Mouse (Mus musculus): ENCODE data around the gene Vti1a.

Vti1a gene

GRCm38 (mm10) chr19:55660165-55660564 lies 344.1 kb downstream of the Vti1a start:
- Histone ChIP-seq H3K27me3 (ENCODE audit: insufficient read depth, low read length) (peaks cover 2% of the 10 kb centered on the region; the same call in 1 of the 2 replicates), H3K4me3 (replicated peaks; ENCODE audit: low read length) (no peak overlapping the region), H3K4me1 (replicated peaks; ENCODE audit: low read depth, low read length) (peaks cover 11% of the 10 kb centered on the region), H3K36me3 (ENCODE audit: insufficient read depth, low read length) (no peaks in the 10 kb centered on the region), H3K9me3 (ENCODE audit: low read length) (no peaks in the 10 kb centered on the region; the same call in 1 of the 2 replicates)
- TF ChIP-seq CTCF (conservative IDR thresholded peaks at IDR 0.05; ENCODE audit: low read length): no peak
- TF ChIP-seq NANOG (IDR thresholded peaks at IDR 0.05; ENCODE audit: borderline replicate concordance, low read length): no peak
- no peak for TF ChIP-seq POU5F1 (IDR thresholded peaks at IDR 0.05; ENCODE audit: borderline replicate concordance, low read length)

- TF ChIP-seq POU5F1 (IDR thresholded peaks at IDR 0.05; ENCODE audit: borderline replicate concordance, low read length): no peak
- no peak for TF ChIP-seq NANOG (IDR thresholded peaks at IDR 0.05; ENCODE audit: borderline replicate concordance, low read length)
- TF ChIP-seq CTCF (conservative IDR thresholded peaks at IDR 0.05; ENCODE audit: low read length): no peak
- H3K27me3 ChIP-seq (ENCODE audit: insufficient read depth, low read length): peaks cover 2% of the 10 kb centered on the region; the same call in 1 of the 2 replicates
- peaks cover 16% of the 10 kb centered on the region for H3K4me1 ChIP-seq (replicated peaks; ENCODE audit: low read depth, low read length)
Measured at GRCm38 (mm10) chr19:55662521-55663223, 346.6 kb downstream of the Vti1a start.

GRCm38 (mm10) chr19:55667787-55668186 lies 351.7 kb downstream of the Vti1a start:
- H3K4me3 ChIP-seq (replicated peaks; ENCODE audit: low read length): no peak overlapping the region
- H3K4me1 ChIP-seq (replicated peaks; ENCODE audit: low read depth, low read length): peaks cover 9% of the 10 kb centered on the region; the same call in 1 of the 2 replicates
- H3K27me3 ChIP-seq (ENCODE audit: insufficient read depth, low read length): no peaks in the 10 kb centered on the region
- no peak for TF ChIP-seq NANOG (IDR thresholded peaks at IDR 0.05; ENCODE audit: borderline replicate concordance, low read length)
- no peaks in the 10 kb centered on the region; the same call in 1 of the 2 replicates for H3K9me3 ChIP-seq (ENCODE audit: low read length)
- no peaks in the 10 kb centered on the region for H3K36me3 ChIP-seq (ENCODE audit: insufficient read depth, low read length)

More at GRCm38 (mm10) chr19:55662521-55663223, 346.6 kb downstream of the Vti1a start:
- no peaks in the 10 kb centered on the region; the same call in 1 of the 2 replicates for H3K9me3 ChIP-seq (ENCODE audit: low read length)
- no peak overlapping the region for H3K4me3 ChIP-seq (replicated peaks; ENCODE audit: low read length)
- no peaks in the 10 kb centered on the region for H3K36me3 ChIP-seq (ENCODE audit: insufficient read depth, low read length)

- H3K27me3 ChIP-seq (ENCODE audit: insufficient read depth, low read length): no peaks in the 10 kb centered on the region
- no peaks in the 10 kb centered on the region for H3K36me3 ChIP-seq (ENCODE audit: insufficient read depth, low read length)
- H3K9me3 ChIP-seq (ENCODE audit: low read length): no peaks in the 10 kb centered on the region; the same call in 1 of the 2 replicates
- no peak overlapping the region for H3K4me3 ChIP-seq (replicated peaks; ENCODE audit: low read length)
- no peak for TF ChIP-seq POU5F1 (IDR thresholded peaks at IDR 0.05; ENCODE audit: borderline replicate concordance, low read length)
- TF ChIP-seq NANOG (IDR thresholded peaks at IDR 0.05; ENCODE audit: borderline replicate concordance, low read length): no peak
- no peak for TF ChIP-seq CTCF (conservative IDR thresholded peaks at IDR 0.05; ENCODE audit: low read length)
- H3K4me1 ChIP-seq (replicated peaks; ENCODE audit: low read depth, low read length): peaks cover 7% of the 10 kb centered on the region; the same call in 1 of the 2 replicates
Measured at GRCm38 (mm10) chr19:55668896-55669295, 352.8 kb downstream of the Vti1a start.
